18 mouse cellular contexts compared by ENCODE assay signal in the genomic region with DNA sequence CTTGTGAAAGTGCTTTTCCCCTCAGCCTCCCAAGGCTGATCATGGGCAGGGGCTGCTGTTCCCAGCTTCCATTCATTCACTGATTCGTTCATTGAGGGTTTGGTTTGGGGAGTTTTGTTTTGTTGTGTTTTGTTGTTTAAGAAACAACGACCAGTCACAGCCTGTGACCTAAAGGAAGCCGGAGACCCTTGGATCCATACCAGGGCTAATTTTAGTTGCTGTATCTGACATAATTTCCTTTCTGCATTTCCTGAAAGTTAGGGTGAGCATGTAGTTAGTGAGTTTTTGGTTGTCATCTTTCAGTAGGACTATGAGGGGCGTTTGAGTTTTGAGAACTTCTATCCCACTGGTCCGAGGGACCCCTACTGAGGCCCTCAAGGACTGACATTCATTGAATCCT.
DNase-seq lines count a peak whose midpoint lies in the region; ATAC-seq lines count a peak whose summit lies in the region.
"Had no signal": no experiment of that assay in that cellular context is flagged by ENCODE, and none has a peak within 500 bp of the region (broad histone marks: within the 10 kb centered on the region; RNA-seq: fewer than 3 reads in every experiment).

No protein-coding gene starts in this region.

- H3K4me2 ChIP-seq in kidney, embryonic 15.5 days = no peak overlapping the region
- H3K4me2 ChIP-seq in lung, embryonic 16.5 days (ENCODE audit: low read depth, low read length) = no peak overlapping the region
- H3K4me2 ChIP-seq: limb, embryonic 13.5 days had no signal

- no peak for ATAC-seq in kidney, embryonic 15.5 days (replicated peaks; ENCODE audit: low FRiP score)
- peak; percentile 56; the same call in 1 of the 2 replicates for ATAC-seq in common myeloid progenitor, adult 5-6 weeks (replicated peaks; ENCODE audit: low read depth, poor library complexity, severe bottlenecking)
- peak; percentile 66 for ATAC-seq in lung, embryonic 16.5 days (ENCODE audit: low read depth)
- ATAC-seq: hindbrain, postnatal 0 days; midbrain, embryonic 16.5 days; Patski had no signal

- WGBS in kidney, embryonic 15.5 days = 62% methylated on average over 5 of the region's 5 CpGs
- WGBS in lung, embryonic 16.5 days = 47% methylated on average over 5 of the region's 5 CpGs

- H3K9ac ChIP-seq in kidney, embryonic 15.5 days = no peak overlapping the region
- no peak overlapping the region for H3K9ac ChIP-seq in lung, embryonic 16.5 days (ENCODE audit: low read length)
- H3K9ac ChIP-seq: limb, embryonic 13.5 days had no signal

- no peak overlapping the region for H3K4me3 ChIP-seq in kidney, embryonic 15.5 days (replicated peaks)
- H3K4me3 ChIP-seq in lung, embryonic 16.5 days (ENCODE audit: low read length) = no peak overlapping the region
- H3K4me3 ChIP-seq: forebrain, embryonic 10.5 days; layer of hippocampus, adult 2 months; left cerebral cortex, adult 2 months; limb, embryonic 13.5 days had no signal

- intact Hi-C loops in heart, postnatal 14 days (cut with DNase I) = no loop called here

- peak overlapping the region; percentile 55 for H3K27ac ChIP-seq in kidney, embryonic 15.5 days
- H3K27ac ChIP-seq in lung, embryonic 16.5 days (ENCODE audit: low read length) = peak overlapping the region; percentile 69
- H3K27ac ChIP-seq: forebrain, embryonic 10.5 days; hindbrain, postnatal 0 days; layer of hippocampus, adult 2 months; left cerebral cortex, adult 2 months; limb, embryonic 13.5 days; macrophage had no signal

- H3K9me3 ChIP-seq in kidney, embryonic 15.5 days (replicated peaks) = no peaks in the 10 kb centered on the region
- no peaks in the 10 kb centered on the region for H3K9me3 ChIP-seq in lung, embryonic 16.5 days (ENCODE audit: control insufficient read depth, low read length)

- DNase-seq in heart, adult 11 months = peak; percentile 94
- DNase-seq in heart, postnatal 14 days = no peak
- no peak for DNase-seq in kidney, postnatal 10 days
- DNase-seq in adrenal gland, adult 18-20 months (ENCODE audit: low spot score in 2 of 2) = no peak
- DNase-seq in cerebellum, adult 9-11 months = no peak
- DNase-seq: cerebellum, adult 9-10 months; right cerebral cortex, postnatal 4 days had no signal

- H3K27me3 ChIP-seq in kidney, embryonic 15.5 days = no peaks in the 10 kb centered on the region
- H3K27me3 ChIP-seq in lung, embryonic 16.5 days (ENCODE audit: control insufficient read depth, insufficient read depth, low read depth, low read length) = no peaks in the 10 kb centered on the region
- H3K27me3 ChIP-seq: limb, embryonic 13.5 days; Patski had no signal

- H3K4me1 ChIP-seq in kidney, embryonic 15.5 days = peaks cover 11% of the 10 kb centered on the region; the same call in 1 of the 2 replicates
- H3K4me1 ChIP-seq in lung, embryonic 16.5 days (replicated peaks; ENCODE audit: control insufficient read depth, insufficient read depth, low read length) = peaks cover 10% of the 10 kb centered on the region; the same call in 1 of the 2 replicates

- H3K36me3 ChIP-seq in kidney, embryonic 15.5 days = peaks cover 32% of the 10 kb centered on the region
- H3K36me3 ChIP-seq in lung, embryonic 16.5 days (ENCODE audit: control insufficient read depth, insufficient read depth, low read length) = peaks cover 24% of the 10 kb centered on the region
